Mouse (Mus musculus) left cerebral cortex, adult 9 months (tissue): ENCODE results near the gene Vip.

ENCODE experiments used
- DNase-seq, 2 experiments: peaks; one replicate each; pipeline ENCODE4 v3.0.0; 2022; ENCODE audit warnings: low spot score in 2 of 2

Gene Vip

DNA sequence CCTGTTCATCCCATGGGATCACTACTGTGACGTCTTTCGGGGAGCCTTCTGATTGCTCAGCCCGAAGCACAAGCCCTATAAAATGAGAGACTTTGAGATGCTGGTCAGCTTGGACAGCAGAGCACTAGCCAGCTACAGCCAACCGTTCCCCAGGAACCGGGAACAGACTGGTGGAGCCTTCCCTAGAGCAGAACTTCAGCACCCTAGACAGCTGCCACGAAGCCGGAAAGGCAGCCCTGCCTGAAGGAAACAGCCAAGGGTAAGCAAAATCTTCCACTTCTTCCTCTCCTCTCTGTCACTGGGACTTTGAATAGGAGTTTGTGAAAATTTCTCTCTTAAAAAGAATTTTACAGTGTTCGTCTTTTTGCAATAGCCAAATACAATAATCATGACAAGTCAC is at the start of gene Vip:
Vip (plus strand) TSS at position 107 of the 400 bp plus-strand sequence.
- DNase-seq: no peak

DNA sequence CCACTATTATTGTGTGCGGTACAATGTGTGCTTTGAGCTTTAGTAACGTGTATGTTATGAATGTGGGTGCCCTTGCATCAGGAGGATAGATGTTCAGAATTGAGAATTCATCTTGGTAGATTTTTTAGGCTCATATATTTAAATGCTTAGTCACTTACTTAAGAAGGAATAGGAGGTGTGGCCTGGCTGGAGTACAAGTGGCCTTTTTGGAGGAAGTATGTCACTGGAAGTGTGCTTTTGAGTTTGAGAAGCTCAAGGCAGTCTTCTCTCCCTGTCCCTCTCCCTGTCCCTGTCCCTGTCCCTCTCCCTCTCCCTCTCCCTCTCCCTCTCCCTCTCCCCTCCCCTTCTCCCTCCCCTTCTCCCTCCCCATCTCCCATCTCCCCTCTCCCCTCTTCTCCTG is 48.0 kb upstream of the Vip start:
- no peak for DNase-seq

DNA sequence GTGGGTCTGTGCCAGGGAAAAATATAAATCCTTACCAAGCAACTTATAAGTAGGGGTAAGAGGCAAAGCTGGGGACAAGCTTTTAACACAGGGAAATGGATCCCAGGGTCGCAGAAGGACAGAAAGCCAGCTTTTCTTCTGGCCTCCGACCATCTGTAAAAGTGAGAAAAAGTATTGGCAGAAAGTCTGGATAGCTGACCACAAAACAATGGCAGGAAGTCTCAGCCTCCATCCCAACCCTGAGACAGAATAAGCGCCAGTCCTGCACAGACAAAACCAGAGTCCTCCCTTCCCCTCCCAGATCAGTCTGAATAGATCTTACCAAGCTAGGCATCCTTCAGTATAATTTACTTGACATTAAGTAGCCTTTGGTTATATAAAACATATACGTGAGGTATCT is 47.0 kb upstream of the Vip start:
- DNase-seq: no peak

DNA sequence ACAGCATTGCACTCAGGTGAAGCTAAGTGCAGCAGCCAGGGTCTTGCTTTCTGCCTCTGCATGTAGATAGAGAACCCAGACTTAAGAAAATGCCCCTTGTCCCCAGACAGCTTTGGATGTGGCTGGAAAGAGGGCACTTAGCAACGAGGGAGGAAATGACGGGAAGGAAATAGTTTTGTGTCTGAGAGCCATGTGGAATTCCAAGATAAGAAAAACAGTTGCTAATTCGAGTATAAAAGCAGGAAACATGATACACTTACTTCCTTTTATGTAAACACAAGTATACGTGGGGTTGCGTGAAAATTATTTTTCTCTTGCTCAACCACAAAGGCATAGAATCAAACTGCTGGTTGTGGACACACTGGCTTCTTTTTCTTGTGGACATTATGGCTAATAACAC is 45.6 kb upstream of the Vip start, which contains the start of gene Myct1:
Myct1 (plus strand) TSS at position 312 of the 400 bp plus-strand sequence.
- no peak for DNase-seq

DNA sequence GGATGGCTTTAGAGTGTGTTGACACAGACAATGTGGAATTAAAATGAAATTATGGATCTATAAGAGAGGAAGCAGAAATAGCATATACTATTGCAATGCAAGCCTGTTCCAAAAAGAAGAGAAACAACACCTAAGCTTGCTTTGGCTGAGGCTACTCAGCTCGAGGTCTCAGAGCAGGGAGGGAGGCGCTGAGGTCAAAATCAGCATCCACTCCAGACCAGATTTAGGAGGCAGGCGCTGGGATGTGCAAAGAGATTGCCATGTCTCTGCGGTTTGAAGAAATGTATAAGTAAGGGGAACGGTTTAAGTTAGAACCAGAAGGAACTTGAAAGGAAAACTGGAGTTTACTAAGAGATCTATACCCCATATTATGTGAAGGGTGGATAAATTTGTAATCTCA is 44.6 kb upstream of the Vip start:
- DNase-seq: no peak

DNA sequence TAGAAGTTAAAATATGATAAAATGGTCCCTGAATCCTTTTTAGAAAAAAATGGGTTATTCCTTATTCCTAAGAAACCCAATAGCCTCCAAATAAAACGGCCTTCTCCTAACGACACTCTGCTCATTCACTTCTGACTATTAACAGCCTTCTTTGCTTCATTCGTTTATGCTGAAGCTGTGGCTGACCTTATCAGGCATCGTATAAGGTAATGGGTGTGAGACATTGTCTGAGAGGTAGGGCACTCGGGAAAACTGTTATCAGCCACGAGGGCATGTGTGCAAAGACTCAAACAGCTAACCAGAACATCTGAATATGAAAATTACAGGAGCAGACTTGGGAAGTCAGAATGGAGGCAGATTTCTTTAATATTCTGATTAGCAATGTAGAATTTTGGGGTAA is 42.5 kb upstream of the Vip start:
- no peak for DNase-seq

DNA sequence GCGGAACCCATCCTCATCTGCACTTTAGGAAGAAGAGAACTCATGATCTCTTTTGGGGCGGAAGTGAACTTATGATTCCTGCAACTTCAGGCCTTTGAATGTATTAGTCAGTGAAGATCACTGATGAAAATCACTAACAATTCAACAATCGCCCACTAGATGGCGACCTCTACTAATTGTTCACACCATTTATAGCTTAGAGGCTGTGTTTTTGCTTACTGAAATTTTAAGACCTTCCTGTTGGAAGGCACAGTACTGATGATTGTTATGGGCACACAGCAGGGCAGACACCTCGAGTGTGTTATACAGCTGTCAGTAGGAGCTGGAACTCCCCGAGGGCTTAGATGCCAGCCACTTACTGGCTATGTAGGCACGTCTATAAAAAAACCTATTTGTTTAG is 38.9 kb upstream of the Vip start:
- DNase-seq: peak in 1 of 2 experiments; percentile 83

DNA sequence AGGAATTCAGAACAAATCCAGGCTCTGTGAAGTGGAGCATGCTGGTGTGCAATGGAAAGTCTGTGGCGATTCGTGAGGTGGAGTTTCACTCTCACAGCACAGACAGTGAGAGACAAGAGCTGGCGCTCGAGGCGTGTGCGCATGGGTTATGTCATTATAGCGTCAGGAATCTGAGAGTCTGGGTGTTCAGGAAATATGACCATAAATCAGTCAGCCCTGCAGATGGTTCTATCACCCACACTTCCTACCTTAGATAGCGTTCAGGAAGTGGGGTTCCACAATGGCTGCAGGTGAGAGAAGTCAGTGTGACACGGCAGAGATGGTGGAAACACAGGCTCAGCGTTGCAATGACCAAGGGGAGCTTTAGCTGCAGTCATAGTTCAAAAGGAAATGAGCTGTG is 35.5 kb upstream of the Vip start:
- no peak for DNase-seq

DNA sequence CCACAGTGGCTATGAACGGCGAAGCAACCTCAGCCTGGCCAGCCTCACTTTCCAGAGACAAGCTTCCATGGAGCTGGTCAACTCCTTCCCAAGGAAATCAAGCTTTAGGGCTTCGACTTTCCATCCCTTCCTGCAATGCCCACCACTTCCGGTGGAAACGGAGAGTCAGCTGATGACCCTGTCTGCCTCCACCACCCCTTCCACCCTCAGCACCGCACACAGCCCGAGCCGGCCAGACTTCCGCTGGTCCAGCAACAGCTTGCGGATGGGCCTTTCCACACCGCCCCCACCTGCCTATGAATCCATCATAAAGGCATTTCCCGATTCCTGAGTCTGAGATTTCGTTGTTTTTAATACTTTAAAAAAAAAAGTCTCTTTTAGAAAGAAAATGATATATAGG is 34.6 kb upstream of the Vip start:
- DNase-seq: no peak

DNA sequence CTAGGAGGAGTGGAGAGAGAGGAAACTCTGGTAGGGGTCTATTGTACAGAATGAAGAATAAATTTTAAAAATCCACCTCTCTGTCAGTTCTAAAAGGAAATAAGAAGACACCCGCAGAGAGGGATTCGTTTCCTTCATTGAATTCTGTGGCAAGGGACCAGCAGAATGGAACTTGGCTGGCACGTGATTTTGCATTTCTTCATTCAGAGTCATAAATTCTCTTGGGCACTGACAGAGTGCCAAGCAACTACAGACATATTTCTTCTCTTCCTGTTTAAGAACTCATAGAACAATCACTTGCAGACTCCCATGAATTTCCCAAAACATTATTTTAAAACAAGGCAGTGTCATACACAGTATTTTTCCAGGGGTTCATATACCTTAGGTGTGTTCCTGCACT is 30.1 kb upstream of the Vip start:
- no peak for DNase-seq

DNA sequence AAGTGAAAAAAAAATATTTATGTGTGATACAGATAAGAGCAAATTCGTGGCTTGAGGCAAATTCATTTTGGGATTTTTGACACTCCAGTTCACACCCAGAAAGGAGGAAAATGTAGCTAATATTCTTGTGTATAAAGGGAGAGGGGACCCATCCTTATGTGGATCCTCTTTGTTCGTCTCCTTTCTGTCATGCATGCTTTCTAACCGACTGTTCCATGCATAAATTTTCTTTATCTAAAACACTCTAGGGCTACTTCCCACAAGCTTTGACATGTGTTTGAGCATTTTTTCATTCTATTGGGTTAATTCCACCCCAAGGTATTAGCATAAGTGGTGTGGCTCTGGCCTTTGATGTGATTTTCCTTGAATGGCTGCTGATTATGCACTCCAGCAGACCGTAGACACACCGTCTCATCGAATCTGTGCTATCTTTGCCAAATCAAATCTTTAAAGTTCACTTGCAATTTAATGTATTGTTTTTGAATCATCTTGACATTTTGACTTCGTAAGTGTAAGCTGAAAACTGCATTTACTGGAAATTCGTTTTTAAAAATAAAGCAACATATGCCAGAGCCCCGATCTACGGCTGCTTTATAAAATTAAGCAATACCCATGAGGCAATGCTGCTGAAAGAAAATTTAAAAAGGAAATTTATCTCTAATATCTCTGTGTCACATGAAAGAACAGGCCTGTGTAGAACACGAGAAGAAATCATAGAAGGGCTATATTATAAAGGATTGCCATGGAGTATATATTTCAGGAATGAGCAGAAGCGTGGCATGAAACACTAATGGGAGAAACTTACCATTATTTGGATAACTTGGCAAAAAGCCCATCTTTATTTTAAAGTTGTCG is 23.6 kb upstream of the Vip start:
- no peak for DNase-seq

DNA sequence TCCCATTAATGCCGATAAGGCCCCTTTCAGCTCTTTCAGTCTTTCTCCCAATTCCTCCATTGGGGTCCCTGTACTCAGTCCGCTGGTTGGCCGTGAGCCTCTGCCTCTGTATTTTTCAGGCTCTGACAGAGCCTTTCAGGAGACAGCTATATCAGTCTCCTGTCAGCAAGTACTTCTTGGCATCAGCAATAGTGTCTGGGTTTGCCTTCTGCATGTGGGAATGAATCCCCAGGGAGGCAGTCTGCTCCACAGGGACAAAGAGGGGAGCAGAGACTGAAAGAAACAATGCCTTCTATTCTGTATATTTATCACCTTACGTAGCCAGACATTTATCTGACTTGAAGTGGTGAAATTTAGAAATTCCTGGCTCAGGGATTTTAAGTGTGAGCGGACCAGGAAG is 12.8 kb upstream of the Vip start:
- DNase-seq: no peak

DNA sequence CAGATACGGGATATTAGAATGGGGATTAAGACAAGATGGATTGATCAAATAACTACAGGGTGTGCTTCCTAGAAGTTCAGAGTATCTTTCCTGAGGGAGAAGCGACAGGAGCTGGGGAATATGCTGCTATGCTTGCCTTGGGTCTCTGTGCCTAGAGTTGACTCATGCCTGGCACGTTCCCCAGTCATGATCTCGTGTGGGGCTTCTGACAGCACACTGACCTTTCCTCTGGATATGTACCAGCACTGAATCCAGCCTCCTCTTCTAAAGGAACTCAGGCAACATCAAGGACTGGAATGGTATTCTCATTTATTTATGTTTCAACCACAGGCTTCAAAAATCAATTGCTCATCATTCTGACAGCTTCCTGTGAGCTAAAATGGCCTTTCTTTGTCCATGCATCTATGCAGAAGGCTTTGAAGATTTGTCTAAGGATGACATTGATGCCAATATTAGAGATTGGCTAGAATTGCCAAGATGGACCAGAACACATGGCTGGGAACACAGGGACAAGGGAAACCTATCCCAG is 5.3 kb upstream of the Vip start:
- no peak for DNase-seq

DNA sequence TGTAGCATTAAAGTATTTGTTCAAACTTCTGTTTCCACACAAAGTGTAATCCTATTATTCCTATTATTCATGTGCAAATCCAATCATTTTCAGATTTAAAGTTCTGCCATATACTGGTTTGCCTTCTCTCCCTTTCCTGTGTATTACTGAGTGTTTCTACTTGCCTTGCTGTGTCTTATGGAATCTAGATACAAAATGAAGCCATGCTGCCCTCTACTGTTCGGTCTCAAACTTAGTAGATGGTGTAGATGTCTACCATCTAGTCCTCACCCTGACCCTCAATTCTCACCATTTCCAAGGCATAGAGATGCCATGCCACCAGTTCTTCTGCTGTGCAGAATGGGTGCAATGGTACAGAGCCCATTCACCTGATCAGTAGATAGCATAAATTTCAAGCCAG is 4.7 kb upstream of the Vip start:
- DNase-seq: peak in 1 of 2 experiments; percentile 44

DNA sequence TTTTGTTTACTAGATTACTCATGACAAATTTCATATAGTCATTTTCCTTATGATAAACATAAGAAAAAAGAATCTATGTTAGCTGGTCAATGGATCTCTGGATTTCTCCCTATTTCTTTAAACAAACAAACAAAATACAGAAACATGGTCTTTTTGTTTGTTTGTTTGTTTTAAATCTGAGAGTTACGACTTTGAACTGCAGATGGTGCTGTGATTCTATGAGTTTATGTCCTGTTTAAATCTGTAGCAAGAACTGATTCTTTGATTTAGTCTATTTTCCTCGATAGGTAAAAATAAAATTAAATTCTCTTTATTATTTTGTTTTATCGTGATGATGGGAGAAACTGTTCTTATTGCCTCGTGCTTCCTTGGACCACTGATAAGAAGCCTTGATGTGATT is 1.7 kb upstream of the Vip start:
- no peak for DNase-seq

DNA sequence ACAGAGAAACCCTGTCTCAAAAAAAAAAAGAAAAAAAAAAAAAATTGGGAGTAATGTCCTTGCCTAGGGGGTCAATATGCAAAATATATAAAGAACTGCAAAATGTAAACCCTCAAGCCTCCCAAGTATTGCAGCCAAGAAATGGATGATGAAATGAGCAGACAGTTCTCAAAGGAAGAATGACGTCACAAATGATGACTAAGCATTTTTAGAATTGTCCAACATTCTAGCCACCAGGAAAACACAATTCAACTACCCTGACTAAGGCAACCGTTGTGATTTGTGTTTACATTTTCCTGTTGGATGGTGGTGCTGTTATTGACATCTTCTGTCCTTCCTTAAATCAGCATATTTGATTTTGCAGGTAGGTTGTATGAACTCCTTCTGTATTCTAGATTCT is 42.3 kb downstream of the Vip start:
- no peak for DNase-seq

DNA sequence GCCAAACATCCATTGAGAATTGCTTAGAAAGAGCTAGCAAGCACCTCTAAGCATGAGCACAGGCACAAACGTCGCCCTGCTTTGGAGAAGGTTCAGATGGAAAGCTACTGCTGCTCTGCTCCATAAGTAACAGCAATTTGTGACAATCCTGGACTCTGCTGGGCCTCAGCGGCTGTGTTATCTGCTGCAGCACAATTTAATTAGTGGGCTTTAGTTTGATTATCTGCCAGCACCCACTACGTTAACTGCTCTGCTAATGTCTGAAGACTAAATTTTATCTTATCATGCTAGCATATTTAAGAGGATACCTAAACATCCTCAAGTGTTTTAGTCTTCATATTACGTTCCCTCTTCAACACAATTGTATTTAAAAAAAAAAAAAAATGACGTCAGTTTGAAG is 46.6 kb downstream of the Vip start:
- no peak for DNase-seq

DNA sequence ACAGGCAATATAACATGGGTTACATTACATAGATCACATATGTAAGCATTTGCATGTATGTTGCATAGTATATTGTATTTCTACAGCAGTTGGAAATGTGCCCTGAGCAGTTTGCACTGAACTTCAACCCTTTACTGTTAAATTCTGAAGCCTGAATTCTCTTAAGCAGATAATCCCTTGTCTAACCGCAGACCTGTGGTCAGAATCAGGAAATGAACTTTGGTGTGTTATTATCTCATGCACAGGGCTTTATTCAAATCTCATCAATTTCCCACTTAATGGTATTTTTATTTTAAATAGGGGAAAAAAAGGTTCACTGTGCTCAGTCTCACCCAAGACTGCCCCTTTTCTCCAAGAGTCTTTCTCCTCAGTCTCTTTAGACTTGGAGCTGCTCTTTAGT is 55.3 kb downstream of the Vip start:
- DNase-seq: no peak
